19 mouse cellular contexts compared by ENCODE assay signal in genomic region chr1:185089196-185089595, GRCm38 (mm10).
"Had no signal": no experiment of that assay in that cellular context is flagged by ENCODE, and none has a peak within 500 bp of the region (broad histone marks: within the 10 kb centered on the region; RNA-seq: fewer than 3 reads in every experiment).

No protein-coding gene starts in this region.

- H3K4me3 ChIP-seq: kidney, embryonic 15.5 days; limb, embryonic 12.5 days; limb, embryonic 15.5 days; midbrain, embryonic 12.5 days; midbrain, embryonic 15.5 days; myocyte; neural tube, embryonic 13.5 days had no signal

- H3K27me3 ChIP-seq: kidney, embryonic 15.5 days; limb, embryonic 12.5 days; limb, embryonic 15.5 days; midbrain, embryonic 12.5 days; midbrain, embryonic 15.5 days; neural tube, embryonic 13.5 days had no signal

- ATAC-seq: midbrain, embryonic 15.5 days had no signal

- H3K36me3 ChIP-seq: kidney, embryonic 15.5 days; limb, embryonic 12.5 days; limb, embryonic 15.5 days; midbrain, embryonic 12.5 days; midbrain, embryonic 15.5 days; neural tube, embryonic 13.5 days had no signal

- H3K9ac ChIP-seq: kidney, embryonic 15.5 days; limb, embryonic 12.5 days; limb, embryonic 15.5 days; liver, embryonic 14.5 days; midbrain, embryonic 12.5 days; midbrain, embryonic 15.5 days; neural tube, embryonic 13.5 days had no signal

- H3K9me3 ChIP-seq: kidney, embryonic 15.5 days; limb, embryonic 12.5 days; limb, embryonic 15.5 days; midbrain, embryonic 12.5 days; midbrain, embryonic 15.5 days; neural tube, embryonic 13.5 days had no signal

- H3K4me2 ChIP-seq: kidney, embryonic 15.5 days; limb, embryonic 12.5 days; limb, embryonic 15.5 days; liver, embryonic 11.5 days; midbrain, embryonic 12.5 days; midbrain, embryonic 15.5 days; neural tube, embryonic 13.5 days had no signal

- DNase-seq: kidney, adult 8-10 months; kidney, postnatal 10 days; kidney, postnatal 4 days; left cerebral cortex, postnatal 4 days; lung, adult 18-20 months; retina, postnatal 1 day; right cerebral cortex, postnatal 25 days; thymus, adult 18-20 months; thymus, postnatal 36 days had no signal

- H3K4me1 ChIP-seq: limb, embryonic 12.5 days; limb, embryonic 15.5 days; midbrain, embryonic 12.5 days; midbrain, embryonic 15.5 days; neural tube, embryonic 13.5 days had no signal

- H3K27ac ChIP-seq: kidney, embryonic 15.5 days; limb, embryonic 12.5 days; limb, embryonic 15.5 days; liver, embryonic 14.5 days; macrophage; midbrain, embryonic 12.5 days; midbrain, embryonic 15.5 days; neural tube, embryonic 13.5 days had no signal
